8 mouse cellular contexts compared by ENCODE assay signal in the genomic region with DNA sequence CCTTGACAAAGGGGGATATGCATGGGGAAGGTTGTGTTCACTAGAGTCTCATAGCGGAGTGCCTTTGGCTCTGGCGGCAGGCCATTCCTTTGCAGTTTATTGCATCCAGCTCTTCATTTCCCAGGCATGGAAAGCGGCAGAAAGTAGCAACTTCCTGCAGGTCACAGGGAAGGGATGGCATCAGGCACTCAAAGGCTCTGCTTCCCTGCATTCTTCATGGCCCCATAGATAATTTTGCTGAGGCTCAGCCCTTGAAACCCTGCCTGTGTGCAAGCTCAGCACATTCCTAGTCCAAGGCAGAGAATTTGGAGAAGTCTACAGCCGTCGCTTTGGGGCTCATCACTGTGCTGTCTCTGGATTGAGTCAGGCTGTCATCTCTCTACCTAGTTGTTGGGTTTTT. TPM values are rescaled to one million over a fixed set of nuclear protein-coding genes. Genes with fewer than 3 reads are reported as not detected.
A peak's percentile ranks its signal among the peaks of the same experiment; 100 is the strongest.
DNase-seq lines count a peak whose midpoint lies in the region; ATAC-seq and TF ChIP-seq lines count a peak whose summit lies in the region.

No protein-coding gene starts in this region.

- intact Hi-C loops in heart, postnatal 14 days (cut with DNase I): no loop called here

- H3K9ac ChIP-seq in heart, embryonic 12.5 days: no peak overlapping the region
- no peak overlapping the region for H3K9ac ChIP-seq in hindbrain, embryonic 16.5 days (ENCODE audit: low read depth, low read length)

- peaks cover 19% of the 10 kb centered on the region for H3K36me3 ChIP-seq in heart, embryonic 12.5 days
- no peaks in the 10 kb centered on the region for H3K36me3 ChIP-seq in hindbrain, embryonic 16.5 days (ENCODE audit: control insufficient read depth, insufficient read depth, low read length)
- H3K36me3 ChIP-seq in small intestine, adult 2 months (ENCODE audit: control insufficient read depth, insufficient read depth, low read length): peaks cover 6% of the 10 kb centered on the region; the same call in 1 of the 2 replicates

- no peaks in the 10 kb centered on the region for H3K27me3 ChIP-seq in heart, embryonic 12.5 days (replicated peaks)
- H3K27me3 ChIP-seq in hindbrain, embryonic 16.5 days (replicated peaks; ENCODE audit: control insufficient read depth, insufficient read depth, low read length): no peaks in the 10 kb centered on the region
- no peaks in the 10 kb centered on the region for H3K27me3 ChIP-seq in small intestine, adult 2 months (ENCODE audit: control insufficient read depth, insufficient read depth, low read length)

- H3K4me1 ChIP-seq in heart, embryonic 12.5 days (replicated peaks): peaks cover 66% of the 10 kb centered on the region
- H3K4me1 ChIP-seq in lung, adult 2 months (ENCODE audit: control insufficient read depth, insufficient read depth, low read length): peaks cover 5% of the 10 kb centered on the region
- peaks cover 7% of the 10 kb centered on the region for H3K4me1 ChIP-seq in hindbrain, embryonic 16.5 days (ENCODE audit: control insufficient read depth, insufficient read depth, low read depth, low read length)
- H3K4me1 ChIP-seq in small intestine, adult 2 months (ENCODE audit: control insufficient read depth, insufficient read depth, insufficient read length, low read length): peaks cover 9% of the 10 kb centered on the region

- no peak overlapping the region for H3K4me3 ChIP-seq in heart, embryonic 12.5 days
- H3K4me3 ChIP-seq in lung, adult 2 months (replicated peaks; ENCODE audit: extremely low read depth, low read depth, low read length): no peak overlapping the region
- H3K4me3 ChIP-seq in hindbrain, embryonic 16.5 days (ENCODE audit: low read length): no peak overlapping the region
- no peak overlapping the region for H3K4me3 ChIP-seq in small intestine, adult 2 months (ENCODE audit: low read depth, low read length)

- peak overlapping the region; percentile 49; the same call in 1 of the 2 replicates for H3K27ac ChIP-seq in heart, embryonic 12.5 days (ENCODE audit: poor library complexity, severe bottlenecking)
- peak overlapping the region; percentile 6 for H3K27ac ChIP-seq in hindbrain, embryonic 16.5 days (ENCODE audit: low read depth, low read length)
- peak overlapping the region; percentile 43; the same call in 1 of the 2 replicates for H3K27ac ChIP-seq in small intestine, adult 2 months (ENCODE audit: insufficient read depth, low read depth, low read length)

- no peak for TF ChIP-seq CTCF in lung, adult 2 months (IDR thresholded peaks at IDR 0.05; ENCODE audit: insufficient read depth, low read length)
- no peak for TF ChIP-seq CTCF in small intestine, adult 2 months (IDR thresholded peaks at IDR 0.05; ENCODE audit: extremely low read depth, insufficient read length, insufficient replicate concordance, low read depth, low read length)

- no peak overlapping the region for H3K4me2 ChIP-seq in heart, embryonic 12.5 days
- H3K4me2 ChIP-seq in hindbrain, embryonic 16.5 days (ENCODE audit: low read length): no peak overlapping the region

- no peak for TF ChIP-seq POLR2A in lung, adult 2 months (IDR thresholded peaks at IDR 0.05; ENCODE audit: borderline replicate concordance, extremely low read depth, low read depth, low read length)
- TF ChIP-seq POLR2A in small intestine, adult 2 months (IDR thresholded peaks at IDR 0.05; ENCODE audit: low read depth, low read length): no peak

- DNase-seq in heart, postnatal 14 days: no peak
- peak; percentile 34 for DNase-seq in lung, postnatal 10 days
- no peak for DNase-seq in lung, adult 2 months
- no peak for DNase-seq in natural killer cell, adult 2 months (ENCODE audit: low spot score in 2 of 2)
- DNase-seq in urinary bladder, postnatal 10 days (ENCODE audit: low spot score): no peak

- H3K9me3 ChIP-seq in heart, embryonic 12.5 days (replicated peaks): no peaks in the 10 kb centered on the region
- H3K9me3 ChIP-seq in hindbrain, embryonic 16.5 days (ENCODE audit: control insufficient read depth, low read length): no peaks in the 10 kb centered on the region

- 35% methylated on average over 5 of the region's 5 CpGs for WGBS in heart, embryonic 12.5 days
- WGBS in lung, adult 2 months: 65% methylated on average over 5 of the region's 5 CpGs
- 66% methylated on average over 5 of the region's 5 CpGs for WGBS in hindbrain, embryonic 16.5 days
- WGBS in small intestine, adult 2 months: 55% methylated on average over 5 of the region's 5 CpGs

- ATAC-seq in heart, embryonic 12.5 days (ENCODE audit: insufficient number of reproducible peaks, low FRiP score): no peak
- ATAC-seq in hindbrain, embryonic 16.5 days: no peak

RNA-seq across cellular contexts. Expression of a gene that starts 49.4 kb away (rescaled TPM):
- 34.6 and 38.2 TPM in 2 replicates for polyA plus RNA-seq in heart, embryonic 12.5 days (2016; fragmentation: Nextera tagmentation; extraction: Ambion mirVana)
- total RNA-seq in heart, postnatal 14 days (2021): 1 to 10 TPM; 9.2 TPM
- polyA plus RNA-seq in lung, adult 2 months (2012; rRNA removed): 4.5 and 4.7 TPM in 2 replicates
- 26.0 and 27.6 TPM in 2 replicates for polyA plus RNA-seq in hindbrain, embryonic 16.5 days (2015; fragmentation: Nextera tagmentation; extraction: Ambion mirVana)
- polyA plus RNA-seq in small intestine, adult 2 months (2012; rRNA removed): 1.7 and 2.4 TPM in 2 replicates
